Mouse (Mus musculus) embryo, embryonic 11 days (tissue): ENCODE measurements around the gene Gm16253.
A peak's percentile ranks its signal among the peaks of the same experiment; 100 is the strongest.

ENCODE experiments used
- DNase-seq: peaks from one replicate; pipeline ENCODE4 v3.0.0-alpha.2; 2015

Gene Gm16253

GRCm38 (mm10) chr3:96558159-96558558 lies 18.6 kb upstream of the Gm16253 start:
- DNase-seq: peak; percentile 39

GRCm38 (mm10) chr3:96558668-96559196 lies 18.1 kb upstream of the Gm16253 start:
- no peak for DNase-seq

GRCm38 (mm10) chr3:96559398-96559910 lies 17.3 kb upstream of the Gm16253 start:
- DNase-seq: no peak

GRCm38 (mm10) chr3:96559911-96560850 lies 16.6 kb upstream of the Gm16253 start:
- DNase-seq: no peak

GRCm38 (mm10) chr3:96560881-96561668 lies 15.7 kb upstream of the Gm16253 start:
- no peak for DNase-seq

- DNase-seq: no peak
These were observed 14.7 kb upstream of the Gm16253 start for GRCm38 (mm10) chr3:96561946-96562681.

GRCm38 (mm10) chr3:96563267-96563666 lies 13.5 kb upstream of the Gm16253 start:
- DNase-seq: no peak

- no peak for DNase-seq
These were observed 12.7 kb upstream of the Gm16253 start for GRCm38 (mm10) chr3:96563911-96564632.

- DNase-seq: no peak
These were observed 12.2 kb upstream of the Gm16253 start for GRCm38 (mm10) chr3:96564633-96565032.

- DNase-seq: no peak
These were observed 11.7 kb upstream of the Gm16253 start for GRCm38 (mm10) chr3:96565105-96565504.

- no peak for DNase-seq
These were observed 9.9 kb upstream of the Gm16253 start for GRCm38 (mm10) chr3:96566661-96567450.

- DNase-seq: no peak
These were observed 8.2 kb upstream of the Gm16253 start for GRCm38 (mm10) chr3:96568605-96569004.

- DNase-seq: no peak
These were observed 7.3 kb upstream of the Gm16253 start for GRCm38 (mm10) chr3:96569506-96569905.

GRCm38 (mm10) chr3:96569966-96570605 lies 6.7 kb upstream of the Gm16253 start:
- DNase-seq: no peak

GRCm38 (mm10) chr3:96570643-96571042 lies 6.1 kb upstream of the Gm16253 start:
- DNase-seq: no peak

GRCm38 (mm10) chr3:96571336-96571735 lies 5.4 kb upstream of the Gm16253 start:
- no peak for DNase-seq

GRCm38 (mm10) chr3:96571896-96572698 lies 4.7 kb upstream of the Gm16253 start:
- DNase-seq: no peak

- no peak for DNase-seq
These were observed 2.9 kb upstream of the Gm16253 start for GRCm38 (mm10) chr3:96573611-96574511.
